Mouse (Mus musculus) T-helper 1 cell (primary cell): Measurements from ENCODE around the gene Ppfia1.

Source experiments
- in situ Hi-C: fragments of 300-600 bp; cut with MboI, MseI; formaldehyde crosslinking; loops from one replicate; pipeline ENCODE4 v1.15.1; 2025; ENCODE audit warnings: high pct_unique_total_duplicates

The Ppfia1 gene

DNA sequence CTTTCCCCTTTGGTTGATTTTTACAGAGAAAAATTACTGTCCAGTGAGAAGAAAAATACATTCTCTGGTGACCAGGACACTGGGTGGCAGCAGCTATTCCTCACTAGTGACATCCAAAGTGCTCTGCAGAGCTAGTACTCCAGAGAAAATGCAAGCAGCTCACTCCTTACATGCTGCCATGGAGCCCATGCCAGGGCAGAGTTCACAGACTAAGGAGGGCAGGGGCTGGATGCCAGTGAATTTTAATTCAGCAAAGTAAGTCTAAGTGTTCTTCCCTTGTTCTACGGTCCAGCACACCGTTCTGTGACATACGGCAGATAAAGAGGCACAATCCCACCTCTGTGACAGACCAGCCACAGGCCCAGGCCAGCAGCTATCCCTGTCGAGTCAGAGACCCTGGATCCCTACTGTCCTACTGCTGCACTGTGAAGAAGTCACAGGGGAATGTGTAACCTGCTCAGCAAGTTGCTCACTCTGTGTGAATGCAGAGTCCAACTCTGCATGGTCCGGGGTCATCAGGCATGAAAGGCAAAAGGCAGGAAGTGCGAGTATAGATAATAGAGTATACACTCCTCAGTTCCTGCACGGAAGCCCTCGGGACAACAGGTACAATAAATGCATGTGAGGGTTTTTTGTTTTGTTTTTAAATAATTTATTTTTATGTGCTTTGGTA lies 63.2 kb downstream of the Ppfia1 start:
- in situ Hi-C loops = no loop called here

DNA sequence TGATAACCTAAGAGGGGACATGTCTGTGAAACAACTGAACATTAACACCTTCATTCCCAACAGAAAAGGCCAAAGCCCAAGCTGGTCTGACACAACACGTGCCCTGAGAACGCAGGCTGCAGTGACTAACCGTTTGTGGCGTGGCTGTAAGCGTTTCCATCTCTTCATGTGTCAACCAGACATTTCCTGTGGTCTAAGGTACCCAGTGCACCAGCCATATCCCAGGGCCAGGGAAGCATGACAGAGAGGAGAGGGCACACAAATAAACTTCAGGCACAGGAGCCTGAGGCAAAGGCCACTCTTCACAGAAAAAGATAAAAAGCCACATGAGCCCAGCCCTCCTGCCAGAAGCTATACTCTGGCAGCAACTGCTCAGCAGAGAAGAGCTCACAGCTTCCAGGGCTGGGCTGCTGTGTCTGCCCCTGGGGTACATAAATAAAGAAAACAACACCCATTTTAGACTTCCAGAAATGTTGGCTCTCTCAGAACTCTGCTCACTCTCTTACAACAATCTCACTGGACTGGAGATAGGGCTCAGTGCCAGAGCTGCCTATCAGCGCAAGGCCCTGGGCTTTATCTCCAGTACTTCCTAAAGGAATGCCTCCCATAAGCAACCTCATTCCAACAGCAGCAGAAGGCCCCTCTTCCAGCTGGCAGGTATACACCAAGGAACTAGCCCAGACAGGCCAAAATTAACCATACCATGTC lies 64.3 kb downstream of the Ppfia1 start:
- in situ Hi-C loops = no loop called here

DNA sequence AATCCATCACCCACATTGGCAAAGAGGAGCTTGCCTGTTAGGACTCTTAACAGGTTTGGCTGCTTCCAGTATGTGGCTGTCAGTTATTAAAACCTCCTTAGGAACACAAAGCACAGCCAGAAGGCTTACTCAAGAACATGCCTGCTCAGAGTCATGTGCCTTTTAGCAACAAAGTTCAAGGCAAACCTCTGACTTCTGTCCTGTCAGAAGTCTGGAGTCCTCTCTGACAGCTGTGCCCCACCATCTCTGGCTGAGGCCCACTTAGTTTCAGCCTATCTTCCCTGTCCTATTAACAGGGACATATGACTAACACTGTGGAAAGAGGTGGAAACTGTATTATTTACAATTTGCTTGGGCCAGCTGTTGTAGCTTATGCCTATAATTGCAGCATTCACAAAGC lies 73.2 kb downstream of the Ppfia1 start:
- in situ Hi-C loops = no loop called here

DNA sequence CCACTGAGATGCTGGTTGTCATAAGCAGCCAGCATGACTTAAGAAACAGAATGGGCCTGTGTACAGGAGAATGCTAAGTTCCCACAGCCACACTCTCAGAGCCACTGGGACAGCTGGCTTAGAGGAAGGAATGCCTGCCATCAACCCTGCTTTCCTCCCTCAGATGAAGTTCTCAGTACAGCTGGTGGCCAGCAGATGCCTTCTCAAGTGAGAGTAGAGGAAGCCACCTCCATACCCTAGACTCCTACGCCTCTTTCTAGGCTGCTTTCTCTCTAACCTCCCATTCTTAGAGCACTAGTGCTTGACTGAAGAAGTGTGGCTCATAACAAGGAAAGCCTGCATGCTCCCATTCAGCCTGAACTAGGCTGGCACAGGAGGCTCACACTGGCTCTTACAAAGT lies 74.0 kb downstream of the Ppfia1 start:
- in situ Hi-C loops = no loop called here

DNA sequence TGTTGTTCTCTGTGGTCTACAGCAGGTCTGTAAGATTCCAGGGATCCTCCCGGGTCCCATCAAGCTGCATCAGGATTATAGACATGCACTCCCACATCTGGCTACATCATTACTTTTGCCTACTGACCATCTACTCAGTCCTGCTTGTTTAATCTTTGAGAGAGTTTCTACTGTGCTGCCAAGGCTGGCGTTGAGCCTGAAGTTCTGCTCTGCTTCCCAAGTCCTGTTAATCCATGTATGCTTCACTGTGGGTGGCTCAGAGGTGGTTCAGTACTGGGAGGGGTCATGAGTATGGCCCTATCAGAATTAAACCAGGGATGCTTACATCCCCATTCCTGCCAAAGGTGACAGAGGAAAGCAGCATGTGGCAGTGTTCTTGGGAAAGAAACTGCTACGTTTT lies 77.8 kb downstream of the Ppfia1 start:
- in situ Hi-C loops = no loop called here

DNA sequence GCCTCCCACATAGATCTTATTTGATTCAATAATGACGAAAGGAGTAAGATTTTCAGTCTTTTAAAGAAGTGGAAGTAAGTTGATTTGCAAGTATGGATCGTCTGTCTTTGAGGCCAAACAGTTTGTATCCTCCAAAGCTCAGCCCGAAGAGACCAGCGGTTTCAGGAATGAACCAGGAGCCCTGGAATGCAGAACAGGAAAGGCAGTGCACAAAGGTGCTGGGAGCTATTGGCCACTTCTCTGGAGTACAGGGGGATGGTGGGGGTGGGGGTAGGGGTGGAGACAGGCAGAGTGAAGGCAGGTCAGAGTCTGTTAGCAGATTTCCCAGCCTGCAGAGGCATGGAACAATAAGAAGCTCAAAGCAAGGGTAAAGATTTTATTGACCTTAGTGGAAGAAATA lies 80.0 kb downstream of the Ppfia1 start:
- in situ Hi-C loops = no loop called here

DNA sequence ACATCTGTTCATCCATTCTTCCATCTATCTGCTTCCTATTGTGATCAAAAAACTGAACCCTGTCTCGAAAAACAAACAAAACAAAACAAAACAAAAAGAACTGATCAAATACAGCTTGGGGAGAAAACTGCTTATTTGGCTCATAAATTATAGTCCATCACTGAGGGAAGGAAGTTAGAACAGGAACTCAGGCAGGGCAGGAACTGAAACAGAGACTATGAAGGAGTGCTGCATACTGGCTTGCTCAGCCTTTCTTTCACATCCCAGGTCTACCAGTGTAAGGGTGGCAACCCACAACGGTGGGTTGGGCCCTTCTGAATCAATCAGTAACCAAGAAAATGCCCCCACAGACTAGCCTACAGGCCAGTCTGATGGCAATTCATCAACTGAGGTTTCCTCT lies 82.4 kb downstream of the Ppfia1 start:
- in situ Hi-C loops = no loop called here

DNA sequence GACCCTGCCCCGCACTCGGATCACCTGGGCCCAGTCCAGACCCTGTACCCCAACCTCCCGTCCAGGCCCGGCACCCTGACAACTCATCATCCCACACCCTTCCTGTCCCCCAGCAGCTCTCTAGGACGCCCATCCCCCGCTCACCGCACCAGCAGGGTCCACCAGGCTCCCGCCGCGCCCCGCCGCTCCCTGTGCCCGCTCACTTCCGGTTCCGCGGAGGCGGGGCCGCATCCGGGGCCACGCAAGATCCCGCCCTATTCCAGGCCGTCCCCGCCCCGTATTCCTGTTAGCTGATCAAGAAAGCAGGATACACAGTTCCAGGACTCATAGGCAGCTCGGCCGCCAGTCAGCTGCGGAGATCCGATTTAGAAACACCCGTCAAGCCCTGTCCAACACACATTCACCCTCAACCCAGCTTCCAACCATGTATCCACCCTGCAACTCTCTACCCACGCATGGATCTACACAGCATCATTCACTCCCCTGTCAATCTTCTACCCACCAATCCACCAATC lies 82.9 kb downstream of the Ppfia1 start, which contains the start of gene Cttn:
Cttn (minus strand) TSS at position 465 of the 515 bp plus-strand sequence.
- in situ Hi-C loops = no loop called here

DNA sequence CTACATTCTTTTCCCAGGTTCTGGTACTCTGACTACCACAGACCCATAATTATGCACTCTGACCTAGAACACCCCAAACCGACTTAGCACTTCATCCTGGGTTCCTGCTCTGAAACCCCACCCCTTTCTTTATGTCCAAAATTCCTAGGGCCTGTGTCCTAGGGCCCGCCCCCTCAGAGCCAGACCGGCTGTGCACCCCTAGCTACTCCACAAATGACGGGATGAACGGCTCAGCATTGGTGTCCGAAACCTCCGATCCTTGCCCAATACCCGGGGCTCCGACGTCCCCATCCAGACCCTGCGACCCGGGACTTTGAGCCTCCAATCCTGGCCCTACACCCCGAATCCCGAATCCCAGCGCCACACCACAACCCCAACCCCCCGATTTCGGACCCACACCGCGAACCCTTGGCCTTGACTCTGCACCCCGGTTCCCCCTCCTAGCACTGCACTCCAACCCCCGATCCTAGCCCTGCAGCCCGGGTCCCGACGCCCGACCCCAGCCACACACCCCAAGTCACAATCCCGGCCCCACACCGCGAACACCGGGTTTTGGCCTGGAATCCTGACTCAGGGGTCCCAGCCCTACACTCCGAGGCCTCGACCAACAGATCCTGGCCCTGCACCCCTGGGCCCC lies 83.5 kb downstream of the Ppfia1 start:
- in situ Hi-C loops = no loop called here

DNA sequence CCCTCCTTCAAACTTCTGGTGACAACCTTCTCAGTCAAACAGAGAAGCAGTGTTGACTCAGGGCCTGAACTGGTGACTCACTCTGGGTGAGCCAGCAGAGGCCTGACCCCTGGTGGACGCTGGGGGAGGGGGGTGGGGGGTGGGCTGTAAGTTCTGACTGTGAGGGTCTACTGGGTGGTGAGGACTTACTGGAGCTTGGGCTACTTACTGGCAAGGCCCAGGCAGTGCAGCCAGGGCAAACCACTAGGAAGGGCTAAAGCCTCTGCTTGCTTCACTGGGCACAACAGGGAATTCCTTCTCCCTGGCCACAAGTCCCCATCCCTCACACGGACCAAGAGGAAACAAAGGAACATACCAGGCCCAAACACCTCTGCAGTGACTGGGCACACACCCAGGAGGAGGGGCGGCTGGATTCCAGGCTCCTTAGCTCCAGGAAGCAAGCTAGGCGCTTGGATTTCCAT lies 84.3 kb downstream of the Ppfia1 start:
- in situ Hi-C loops = no loop called here

DNA sequence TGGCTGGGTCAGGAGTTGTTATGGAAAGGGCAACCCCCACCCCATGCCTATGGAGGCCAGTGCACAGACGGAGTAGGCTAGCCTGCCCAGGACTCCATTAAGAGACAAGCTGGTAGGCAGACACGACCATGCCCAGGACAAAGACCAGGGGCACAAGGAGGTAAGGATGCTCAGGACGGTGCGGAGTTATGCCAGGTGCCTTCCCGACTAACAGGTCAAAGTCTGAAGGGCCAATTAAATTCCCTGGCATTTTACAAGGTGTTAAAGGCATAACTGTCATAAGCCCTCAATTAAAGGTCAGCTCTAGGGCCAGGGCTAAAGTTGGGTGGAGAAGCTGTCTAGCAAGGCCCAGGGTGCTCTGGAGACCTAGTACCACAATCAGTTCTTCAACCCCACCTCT lies 84.8 kb downstream of the Ppfia1 start:
- in situ Hi-C loops = no loop called here

DNA sequence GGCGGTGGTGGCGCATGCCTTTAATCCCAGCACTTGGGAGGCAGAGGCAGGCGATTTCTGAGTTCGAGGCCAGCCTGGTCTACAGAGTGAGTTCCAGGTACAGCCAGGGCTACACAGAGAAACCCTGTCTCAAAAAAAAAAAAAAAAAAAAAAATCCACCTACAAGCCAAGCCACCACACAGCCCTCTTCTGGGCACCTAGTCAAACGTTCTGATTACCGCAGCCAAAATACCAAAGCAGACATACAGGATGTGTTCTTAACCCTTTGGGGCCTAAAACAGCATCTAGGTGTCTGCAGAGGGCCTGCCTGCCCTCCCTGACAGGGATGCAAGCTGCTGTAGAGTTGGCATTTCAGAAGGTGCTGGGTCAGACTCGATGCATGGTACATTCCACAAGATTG lies 91.0 kb downstream of the Ppfia1 start:
- in situ Hi-C loops = no loop called here

DNA sequence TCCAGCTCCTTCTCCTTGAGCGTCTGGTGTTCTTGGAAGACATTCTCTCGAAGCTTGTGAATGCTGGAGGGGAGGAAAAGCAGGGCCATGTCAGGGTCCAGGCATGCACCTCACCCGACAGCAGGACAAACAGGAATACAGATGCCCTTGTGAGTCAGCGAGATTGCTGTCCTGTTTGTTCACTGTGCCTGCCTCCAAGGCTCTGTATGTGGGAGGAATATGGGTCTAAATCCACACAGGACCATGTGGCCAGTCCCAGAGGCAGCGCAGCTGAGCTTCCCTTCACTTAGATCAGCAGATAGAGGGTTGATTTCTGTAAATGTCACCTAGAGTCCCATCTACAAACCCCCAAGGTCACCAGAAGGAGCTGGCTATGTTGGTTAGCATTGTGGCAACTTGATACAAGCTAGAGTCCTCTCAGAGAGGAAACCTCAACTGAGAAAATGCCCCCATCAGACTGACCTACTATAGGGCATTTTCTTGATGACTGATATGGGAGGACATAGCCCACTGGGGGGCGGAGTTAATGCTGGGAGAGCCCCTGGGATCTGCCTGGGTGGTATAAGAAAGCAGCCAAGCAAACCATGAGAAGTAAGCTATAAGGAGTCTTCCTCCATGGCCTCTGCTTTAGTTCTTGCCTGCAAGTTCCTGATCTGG lies 92.2 kb downstream of the Ppfia1 start:
- in situ Hi-C loops = no loop called here

DNA sequence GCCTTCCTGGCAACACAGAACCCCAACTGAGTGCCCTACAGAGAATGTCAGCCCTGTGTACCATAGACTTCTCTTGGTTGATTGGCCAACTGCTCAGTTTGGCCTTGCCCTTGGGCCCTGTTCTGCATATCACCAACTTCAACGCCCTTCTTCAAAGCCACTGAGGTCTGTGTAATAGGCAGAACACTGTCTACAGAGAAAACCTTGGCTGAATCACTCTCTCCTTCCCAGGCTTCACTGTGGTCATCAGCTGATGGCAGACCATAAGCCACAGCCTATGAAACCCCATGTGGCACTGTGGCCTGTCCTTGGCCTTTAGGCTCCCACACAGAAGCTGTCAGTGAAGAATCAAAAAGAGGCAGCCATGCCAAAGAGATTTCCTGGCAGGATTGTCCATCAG lies 94.6 kb downstream of the Ppfia1 start:
- in situ Hi-C loops = no loop called here

DNA sequence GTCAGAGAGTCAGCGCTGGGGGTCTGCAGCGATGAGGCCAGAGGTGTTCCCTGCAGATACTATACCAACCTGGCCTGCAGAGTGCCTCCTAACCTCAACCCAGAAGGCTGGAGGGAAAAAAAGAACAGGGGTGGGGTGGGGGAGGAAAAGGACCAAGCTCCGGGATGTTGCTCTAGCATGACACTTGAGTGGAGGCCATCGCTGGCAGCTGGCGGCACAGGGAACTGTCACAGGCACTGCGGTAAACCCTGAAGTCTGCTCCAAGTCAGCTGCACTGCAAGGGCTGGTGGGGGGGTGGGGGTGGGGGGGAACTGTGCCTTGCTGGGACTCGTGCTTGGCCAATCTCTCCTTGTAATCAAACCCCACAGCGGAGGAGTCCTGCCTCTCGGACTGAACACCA lies 102.9 kb downstream of the Ppfia1 start:
- in situ Hi-C loops = no loop called here

DNA sequence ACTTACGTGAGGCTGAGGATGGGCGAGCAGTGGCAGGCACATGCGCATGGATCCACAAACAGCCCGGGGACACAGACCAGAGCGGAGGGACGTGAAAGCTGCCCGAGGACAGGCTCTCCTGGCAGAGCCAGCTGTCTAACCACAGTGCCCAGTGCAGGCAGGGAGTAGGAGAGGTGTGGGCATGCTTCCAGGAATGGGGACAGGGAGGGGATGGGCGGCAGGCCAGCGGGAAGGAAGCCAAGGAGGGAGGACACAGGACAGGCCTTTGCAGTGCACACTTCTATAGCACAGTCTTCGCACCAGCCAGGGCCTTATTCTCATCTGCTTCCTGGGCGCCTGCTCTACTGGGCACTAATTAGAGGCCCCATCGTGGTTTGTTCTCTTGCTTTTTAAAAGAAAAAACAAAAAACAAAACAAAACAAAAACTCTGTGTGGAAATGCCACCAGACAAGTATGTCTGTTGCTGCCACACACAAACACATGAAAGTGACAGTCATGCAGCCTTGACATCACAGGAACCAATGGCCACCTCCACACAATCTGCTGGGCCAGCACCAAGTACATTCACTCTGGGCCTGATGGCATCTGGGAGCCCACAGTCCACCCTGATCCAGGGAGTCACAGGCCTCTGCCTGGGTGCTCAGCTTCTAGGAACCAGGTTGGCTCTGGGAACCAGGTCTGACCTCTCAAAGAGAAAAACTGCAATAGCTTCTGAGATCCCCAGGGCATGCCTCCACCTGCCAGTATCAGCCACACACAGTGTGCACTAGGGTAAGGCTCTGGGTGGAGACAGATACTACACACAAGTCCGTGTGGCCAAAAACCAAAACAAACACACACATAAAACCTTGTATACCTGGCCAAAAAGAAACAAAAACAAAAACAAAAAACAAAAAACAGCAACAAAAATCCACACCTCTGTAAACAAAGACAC lies 103.6 kb downstream of the Ppfia1 start:
- in situ Hi-C loops = no loop called here

DNA sequence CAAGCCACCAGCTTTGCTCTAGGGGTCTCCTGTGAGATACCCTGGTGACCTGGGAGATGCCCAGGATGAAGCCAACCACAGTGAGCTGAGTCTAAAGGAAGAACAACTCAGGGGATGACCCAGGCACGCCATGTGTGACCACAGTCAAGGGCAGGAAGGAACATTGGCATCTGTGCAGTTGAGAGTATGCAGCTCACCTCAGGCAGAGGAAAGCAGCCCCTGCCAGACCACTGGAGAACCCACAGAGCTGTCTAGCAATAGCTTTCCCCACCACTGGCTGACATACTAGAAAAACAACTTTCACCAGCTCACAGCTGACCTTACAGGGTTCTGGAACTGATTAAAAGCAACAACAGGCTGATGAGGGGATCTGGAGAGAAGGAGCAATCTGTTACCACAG lies 105.3 kb downstream of the Ppfia1 start:
- in situ Hi-C loops = no loop called here

DNA sequence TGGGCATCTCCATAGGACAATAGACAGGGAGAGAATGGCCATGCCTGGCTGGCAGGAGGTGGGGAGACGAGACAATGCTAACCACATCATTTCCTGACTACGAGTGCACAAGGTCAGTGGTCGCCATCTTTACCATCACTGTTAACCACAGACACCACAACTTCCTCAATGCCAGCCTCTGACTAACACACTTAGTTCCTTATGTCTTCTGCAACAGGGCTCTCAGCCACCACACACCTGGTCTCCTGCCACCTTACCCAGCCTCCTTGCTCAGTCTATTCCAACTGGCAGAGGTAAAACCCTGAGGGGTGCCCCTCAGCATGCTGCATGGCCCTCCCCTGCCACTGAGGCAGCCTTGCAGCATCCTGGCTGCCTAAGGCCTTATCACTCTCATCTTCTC lies 106.4 kb downstream of the Ppfia1 start:
- in situ Hi-C loops = no loop called here

DNA sequence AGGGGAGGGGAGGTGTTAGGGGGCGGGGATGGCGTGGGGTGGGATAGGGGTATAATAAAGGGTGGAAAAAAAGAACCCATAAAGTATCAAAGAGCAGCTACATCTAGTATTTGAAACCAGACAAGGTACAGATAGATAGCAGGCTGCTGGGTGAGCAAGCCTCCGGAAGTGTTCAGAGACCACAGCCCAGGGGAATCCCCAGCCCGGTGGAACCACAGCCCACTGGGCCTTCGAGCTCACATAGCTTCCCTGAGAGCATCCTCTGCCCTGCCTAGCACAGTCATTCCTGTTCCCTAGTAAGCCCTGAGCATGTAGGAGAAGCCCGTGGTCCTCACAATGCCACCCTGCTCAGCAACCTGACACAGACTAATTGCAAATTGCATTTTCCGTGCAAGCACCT lies 108.7 kb downstream of the Ppfia1 start:
- in situ Hi-C loops = no loop called here

DNA sequence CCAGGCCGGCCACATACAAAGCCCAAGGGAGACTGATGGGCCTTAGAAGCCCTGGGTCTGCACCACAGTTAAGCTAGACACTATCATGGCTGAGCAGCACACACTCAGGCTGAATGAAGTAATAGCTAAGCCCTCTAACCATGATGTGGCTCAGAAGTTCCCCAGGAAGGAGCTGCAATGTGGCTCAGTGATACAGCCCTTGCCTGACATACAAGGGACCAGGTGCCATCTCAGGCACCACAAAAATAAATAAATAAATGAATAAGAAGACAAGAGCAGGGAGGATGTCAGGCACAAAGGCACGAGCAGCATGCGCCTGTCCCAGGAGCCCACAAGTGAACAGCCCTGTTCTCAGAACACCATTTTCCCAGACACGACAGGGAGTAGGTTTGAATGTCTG lies 111.6 kb downstream of the Ppfia1 start:
- in situ Hi-C loops = no loop called here

DNA sequence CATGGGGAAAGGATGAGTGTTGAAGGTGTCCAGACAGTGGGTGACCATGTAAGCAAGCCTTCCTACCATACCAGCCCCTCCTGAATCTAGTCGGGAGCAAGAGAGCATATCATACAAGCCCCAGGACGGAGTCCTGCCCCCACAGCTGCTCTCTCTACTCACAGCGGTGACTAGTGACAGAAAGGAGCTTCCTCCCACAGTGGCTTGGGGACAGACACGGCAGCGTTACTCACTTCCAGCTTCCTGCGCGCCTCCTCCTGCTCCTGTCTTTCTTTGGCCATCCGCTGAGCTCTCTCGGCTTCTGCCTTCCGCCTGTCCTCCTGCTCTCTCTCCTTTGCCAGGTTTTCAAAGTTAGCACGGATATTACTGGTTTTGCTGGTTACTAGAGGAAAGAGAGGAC lies 112.1 kb downstream of the Ppfia1 start:
- in situ Hi-C loops = no loop called here
